Mouse (Mus musculus): ENCODE measurements around the gene Thoc5. TPM values are rescaled to one million over a fixed set of nuclear protein-coding genes. Genes with fewer than 3 reads are reported as not detected.
A peak's percentile ranks its signal among the peaks of the same experiment; 100 is the strongest.

Gene Thoc5
- 10 to 100 TPM; 18.2 to 19.6 TPM for total RNA-seq (2021)
- long read RNA-seq, experiment 1, transcript Thoc5-201 (20 exons, 2,235 nt), result major isoform, 17 of 24 reads
- long read RNA-seq, experiment 1, partial matches to known transcripts, result 1 of 24 reads
- long read RNA-seq, experiment 1, other reads (novel, unspliced or antisense), result 6 of 24 reads
- long read RNA-seq, experiment 2, transcript Thoc5-201 (20 exons, 2,235 nt), result major isoform, 7 of 14 reads
- long read RNA-seq, experiment 2, partial matches to known transcripts, result 0 of 14 reads
- long read RNA-seq, experiment 2, other reads (novel, unspliced or antisense), result 7 of 14 reads

GRCm38 (mm10) chr11:4894848-4895816 lies at the start of gene Thoc5:
Gene Thoc5, plus strand, starts transcription at chr11:4895320.
- DNase-seq (ENCODE audit: low spot score in 2 of 2), result peak; percentile 44 to 76

- peak; percentile 30 to 52 for DNase-seq (ENCODE audit: low spot score in 2 of 2)
Observed at GRCm38 (mm10) chr11:4848483-4849248, 46.5 kb upstream of the Thoc5 start.

DNA sequence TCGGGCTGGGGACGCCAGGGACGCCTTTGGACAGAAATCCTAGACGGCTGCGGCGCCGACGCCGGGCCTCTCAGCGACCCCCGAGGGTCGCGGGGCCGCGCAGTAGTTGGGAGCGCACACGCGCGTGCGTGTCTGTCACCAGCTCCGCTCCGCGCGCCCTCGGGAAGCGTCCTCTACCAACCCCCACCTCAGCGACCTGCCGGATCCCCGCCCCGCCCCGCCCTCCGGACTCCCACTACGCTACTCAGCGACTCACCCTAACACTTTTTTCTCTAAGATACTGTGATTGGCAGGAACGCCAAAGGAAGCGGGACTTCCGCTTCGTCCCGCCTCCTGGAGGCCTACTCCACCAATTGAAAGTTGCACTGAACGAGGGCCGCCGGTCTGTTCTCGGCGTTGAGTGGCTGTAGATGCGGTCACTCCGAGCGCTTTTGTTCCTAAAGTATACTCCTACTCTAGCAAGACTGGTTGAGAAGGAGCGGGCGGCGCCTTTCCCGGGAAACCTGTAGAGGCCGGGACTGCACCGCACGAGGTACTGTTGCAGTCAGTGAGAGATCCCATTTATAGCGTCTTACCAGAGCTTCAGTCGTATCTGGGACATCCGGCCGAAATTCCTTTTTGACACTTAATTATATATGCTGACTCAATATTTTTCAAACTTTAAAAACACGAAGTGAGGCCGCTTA lies 45.7 kb upstream of the Thoc5 start, which contains the start of gene Nf2:
Nf2 (minus strand) TSS at position 279 of the 686 bp plus-strand sequence.
- peak; percentile 84 to 96 for DNase-seq (ENCODE audit: low spot score in 2 of 2)

DNA sequence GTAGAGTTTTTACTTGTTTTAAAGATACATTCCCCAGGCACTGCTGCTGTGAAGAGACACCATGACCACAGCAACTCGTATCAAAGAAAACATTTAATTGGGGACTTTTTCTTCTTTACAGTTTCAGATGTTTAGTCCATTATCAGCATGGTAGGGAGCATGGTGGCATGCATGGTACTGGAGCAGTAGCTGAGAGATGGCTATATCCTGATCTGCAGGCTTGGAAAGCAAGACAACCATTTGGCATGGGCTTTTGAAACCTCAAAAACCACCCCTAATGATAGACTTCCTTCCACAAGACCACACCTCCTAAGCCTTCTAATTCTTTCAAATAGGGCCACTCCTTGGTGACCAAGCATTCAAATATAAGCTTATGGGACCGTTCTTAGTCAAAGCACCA lies 44.7 kb upstream of the Thoc5 start:
- no peak for DNase-seq (ENCODE audit: low spot score in 2 of 2)

DNA sequence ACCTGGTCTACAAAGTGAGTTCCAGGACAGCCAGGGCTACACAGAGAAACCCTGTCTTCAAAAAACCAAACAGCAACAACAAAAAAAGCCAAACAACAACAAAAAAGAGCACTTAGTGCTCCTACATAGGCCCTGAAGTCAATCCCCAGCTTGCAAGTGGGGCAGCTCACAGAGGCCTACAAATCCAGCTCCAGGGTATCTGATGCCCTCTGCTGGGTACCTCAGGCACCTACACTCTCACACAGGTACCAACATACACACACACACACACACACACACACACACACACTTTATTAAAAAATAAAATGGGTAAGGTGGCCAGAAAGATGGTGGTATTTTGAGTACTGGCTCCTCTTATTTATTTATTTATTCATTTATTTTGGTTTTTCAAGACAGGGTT lies 42.1 kb upstream of the Thoc5 start:
- DNase-seq (ENCODE audit: low spot score in 2 of 2), result no peak

DNA sequence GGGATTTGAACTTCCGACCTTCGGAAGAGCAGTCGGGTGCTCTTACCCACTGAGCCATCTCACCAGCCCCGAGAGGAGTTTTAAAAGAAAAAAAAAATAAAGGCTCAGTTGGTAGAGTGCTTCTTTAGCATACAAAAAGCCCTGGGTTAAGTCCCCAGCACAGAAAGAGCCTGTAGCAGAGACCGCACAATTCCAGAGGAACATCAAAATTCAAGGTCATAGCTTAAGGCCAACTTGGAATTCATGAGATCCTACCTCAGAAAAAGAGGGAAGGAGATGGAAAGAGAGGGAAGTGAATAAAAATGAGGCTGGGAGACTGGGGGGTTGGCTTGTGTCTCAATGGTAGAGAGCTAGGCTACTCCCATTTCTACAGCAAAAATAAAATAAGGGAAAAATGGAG lies 40.9 kb upstream of the Thoc5 start:
- no peak for DNase-seq (ENCODE audit: low spot score in 2 of 2)

GRCm38 (mm10) chr11:4858416-4858815 lies 36.7 kb upstream of the Thoc5 start:
- DNase-seq (ENCODE audit: low spot score in 2 of 2), result no peak

- DNase-seq (ENCODE audit: low spot score in 2 of 2), result no peak
Observed at GRCm38 (mm10) chr11:4860986-4861385, 34.1 kb upstream of the Thoc5 start.

- no peak for DNase-seq (ENCODE audit: low spot score in 2 of 2)
Observed at GRCm38 (mm10) chr11:4861816-4862604, 33.1 kb upstream of the Thoc5 start.

DNA sequence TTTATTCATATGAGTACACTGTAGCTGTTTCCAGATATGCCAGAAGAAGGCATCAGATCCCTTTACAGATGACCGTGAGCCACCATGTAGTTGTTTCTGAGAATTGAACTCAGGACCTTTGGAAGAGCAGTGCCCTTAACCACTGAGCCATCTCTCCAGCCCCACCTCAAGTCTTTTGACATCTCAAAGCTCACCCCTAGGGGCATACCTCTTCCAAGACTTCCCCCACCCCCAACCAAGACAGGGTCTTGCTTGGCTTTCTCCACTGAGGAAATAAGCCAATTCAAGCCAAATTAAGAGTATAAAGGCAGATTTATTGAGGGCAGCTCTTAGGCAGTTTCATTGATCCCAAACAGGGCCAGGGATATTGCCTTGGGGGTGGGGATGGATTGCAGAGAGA lies 32.4 kb upstream of the Thoc5 start:
- DNase-seq (ENCODE audit: low spot score in 2 of 2), result no peak

DNA sequence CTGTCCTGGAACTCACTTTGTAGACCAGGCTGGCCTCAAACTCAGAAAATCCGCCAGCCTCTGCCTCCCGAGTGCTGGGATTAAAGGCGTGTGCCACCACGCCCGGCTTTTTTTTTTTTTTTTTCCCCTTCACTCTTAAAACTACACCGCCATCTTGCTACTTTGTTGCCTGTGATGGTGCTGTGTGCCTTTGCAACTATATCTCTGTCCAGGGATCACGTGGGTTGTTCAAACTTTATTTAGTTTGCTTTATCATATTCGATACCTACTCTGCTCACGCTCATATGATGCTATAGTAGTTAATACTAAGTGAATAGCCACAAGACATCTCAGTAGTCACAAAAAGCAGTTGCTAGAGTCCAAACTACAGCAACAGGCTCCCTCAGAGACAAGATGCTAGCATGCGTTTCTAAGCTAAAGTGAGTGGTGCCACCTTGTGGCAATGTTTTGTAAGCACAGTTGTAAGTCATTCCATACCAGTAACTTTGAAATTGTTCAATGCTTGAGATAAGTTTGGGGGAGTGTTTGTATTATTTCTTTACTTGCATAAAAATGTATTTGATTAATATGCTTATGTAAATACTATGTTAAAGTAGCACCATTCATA lies 29.4 kb upstream of the Thoc5 start:
- peak in 1 of 2 experiments; percentile 64 for DNase-seq (ENCODE audit: low spot score in 2 of 2)

DNA sequence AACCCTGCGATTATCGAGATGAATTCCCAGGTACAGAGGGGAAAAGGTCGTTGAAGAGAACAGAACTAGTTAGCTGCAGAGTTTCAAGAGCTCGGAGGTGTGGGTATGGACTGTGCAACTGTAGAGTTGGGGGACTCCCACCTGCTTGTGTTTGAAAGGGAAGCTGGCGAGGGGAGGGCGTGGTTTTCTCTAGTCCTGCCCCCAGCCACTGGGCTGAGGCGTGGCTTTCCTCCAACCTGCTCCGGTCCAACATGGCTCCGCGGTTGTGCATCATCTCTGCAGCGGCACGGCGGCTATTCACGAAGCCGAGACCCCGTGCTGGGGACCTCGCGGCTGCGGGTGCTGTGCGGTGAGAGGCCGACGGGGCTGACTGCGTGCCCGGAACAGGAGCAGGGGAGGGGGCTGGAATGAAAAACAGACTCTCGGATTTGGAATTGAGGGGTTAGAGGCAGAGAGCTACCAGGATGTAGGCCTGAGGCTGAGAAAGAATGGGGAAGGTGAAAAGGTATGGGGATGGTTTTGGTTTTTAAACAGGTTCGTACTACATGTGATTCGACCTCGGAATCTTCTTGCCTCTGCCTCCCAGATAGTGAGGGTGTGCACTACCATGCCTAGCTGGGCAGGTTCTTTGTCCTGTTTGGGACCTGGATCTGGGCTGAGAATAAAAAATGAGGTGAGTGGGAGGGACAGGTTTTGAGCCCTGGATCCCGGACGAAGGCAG lies 21.2 kb upstream of the Thoc5 start, which contains the start of gene Nipsnap1:
Nipsnap1 (plus strand) TSS at position 197 of the 721 bp plus-strand sequence.
- DNase-seq (ENCODE audit: low spot score in 2 of 2), result peak in 1 of 2 experiments; percentile 68

- DNase-seq (ENCODE audit: low spot score in 2 of 2), result no peak
Observed at GRCm38 (mm10) chr11:4874551-4874950, 20.6 kb upstream of the Thoc5 start.

GRCm38 (mm10) chr11:4881087-4881486 lies 14.0 kb upstream of the Thoc5 start:
- DNase-seq (ENCODE audit: low spot score in 2 of 2), result no peak

- DNase-seq (ENCODE audit: low spot score in 2 of 2), result peak in 1 of 2 experiments; percentile 51
Observed at GRCm38 (mm10) chr11:4882892-4883627, 12.1 kb upstream of the Thoc5 start.

DNA sequence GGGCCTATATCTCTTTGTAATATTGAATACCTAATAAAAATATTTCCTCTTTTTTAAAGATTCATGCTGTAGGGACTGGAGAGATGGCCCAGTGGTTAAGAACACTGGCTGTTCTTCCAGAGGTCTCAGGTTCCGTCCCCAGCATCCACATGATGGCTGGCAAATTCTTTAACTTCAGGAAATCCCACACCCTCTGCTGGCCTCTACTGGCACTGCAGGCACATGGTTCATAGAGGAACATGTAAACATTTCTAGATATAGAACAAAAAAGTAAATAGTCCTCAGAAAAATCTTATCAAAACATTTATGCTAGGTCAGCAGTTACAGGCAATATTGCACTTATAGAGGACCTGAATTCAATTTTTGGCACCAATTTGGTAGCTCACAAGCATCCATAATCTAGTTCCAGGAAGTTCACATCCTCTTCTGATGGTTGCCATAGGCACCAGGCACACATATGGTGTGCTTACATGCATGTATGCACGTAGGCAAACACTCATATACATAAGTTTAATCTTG lies 9.7 kb upstream of the Thoc5 start:
- DNase-seq (ENCODE audit: low spot score in 2 of 2), result peak in 1 of 2 experiments; percentile 37

DNA sequence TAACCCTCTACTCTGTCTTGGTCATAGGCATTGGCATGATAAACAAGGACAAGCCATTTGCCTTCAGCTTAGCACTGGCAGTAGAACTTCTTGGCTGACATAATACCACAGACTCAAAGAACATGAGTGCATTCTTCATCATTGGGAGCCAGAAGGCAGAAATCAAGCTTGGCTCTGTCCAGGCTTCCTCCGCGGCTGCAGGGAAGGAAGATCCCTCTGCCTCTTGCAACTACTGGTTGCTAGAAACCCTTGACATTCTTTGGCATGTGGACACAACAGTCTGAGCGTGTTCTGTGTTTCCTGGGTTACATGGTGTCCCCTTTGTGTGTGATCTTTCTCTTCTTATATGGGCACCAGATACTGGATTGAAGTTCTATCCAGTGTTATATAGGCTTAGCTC lies 8.1 kb upstream of the Thoc5 start:
- DNase-seq (ENCODE audit: low spot score in 2 of 2), result no peak

DNA sequence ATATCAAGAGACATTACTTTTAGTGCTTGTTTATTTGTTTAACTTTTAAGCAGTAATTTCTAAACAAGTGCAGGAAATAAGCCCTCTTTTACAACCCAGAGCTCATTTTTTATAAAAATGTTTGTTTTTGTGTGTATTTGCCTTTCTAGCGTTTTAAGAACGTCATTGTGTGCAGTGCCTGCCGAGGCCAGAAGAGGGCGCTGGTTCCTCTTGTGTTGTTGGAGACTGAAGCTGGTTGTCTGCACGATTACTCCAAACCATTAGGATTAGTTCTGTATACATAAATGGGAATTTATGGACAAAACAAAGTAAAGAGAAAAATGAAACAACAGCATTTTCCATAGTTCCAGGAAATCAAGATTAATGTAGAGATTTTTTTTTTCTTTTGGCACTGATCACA lies 5.3 kb downstream of the Thoc5 start:
- DNase-seq (ENCODE audit: low spot score in 2 of 2), result no peak
